Mouse (Mus musculus) liver, postnatal 0 days (tissue): ENCODE data around the gene Pi4kb.

Experiments
- CTCF ChIP-seq: sonication (generic); IDR thresholded peaks from 2 replicates; pipeline ENCODE4 v1.5.1; 2016; ENCODE audit warnings: antibody characterized with exemption, low read depth
- EP300 ChIP-seq: IDR thresholded peaks from 2 replicates; pipeline ENCODE4 v1.6.1; 2016; ENCODE audit warnings: antibody characterized with exemption, low read depth, mild to moderate bottlenecking

DNA sequence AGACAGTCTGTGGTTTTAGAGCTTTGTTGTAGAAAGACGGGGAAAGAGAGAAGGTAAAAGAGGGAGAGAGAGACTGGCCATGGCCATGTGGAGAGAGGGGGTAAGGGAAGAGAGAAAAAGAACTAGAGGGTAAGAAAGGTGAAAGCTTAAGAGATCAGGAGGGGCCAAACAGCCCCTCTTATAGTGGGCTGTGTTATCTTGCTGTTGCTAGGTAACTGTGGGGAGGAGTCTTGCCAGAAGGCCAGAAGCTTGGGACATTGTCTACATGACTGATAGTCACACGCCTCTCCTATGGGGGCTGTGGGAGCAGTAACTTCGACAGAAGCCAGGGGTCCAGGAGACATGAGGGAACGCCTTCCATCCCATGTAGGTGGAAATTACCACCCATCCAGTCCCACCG lies 50.7 kb downstream of the Pi4kb start:
- no peak for TF ChIP-seq CTCF
- no peak for TF ChIP-seq EP300
